Mouse (Mus musculus) hindbrain, embryonic 12.5 days (tissue): ENCODE measurements around the gene Hirip3. TPM values are rescaled to one million over a fixed set of nuclear protein-coding genes. Genes with fewer than 3 reads are reported as not detected.

Experiments used
- ATAC-seq: fragments of 200-750 bp; cut with Nextera tagmentation; 2 replicates; pipeline ENCODE4 v1.8.0; 2017; ENCODE audit warnings: moderate TSS enrichment; ENCODE audit not compliant: low FRiP score
- H3K27ac ChIP-seq: fragments of 300-500 bp; sonication (generic); 2 replicates; pipeline ENCODE4 v1.5.1; 2016; ENCODE audit warnings: mild to moderate bottlenecking
- H3K27me3 ChIP-seq: fragments of 300-500 bp; sonication (generic); 2 replicates; pipeline ENCODE4 v1.6.1; 2016; ENCODE audit warnings: mild to moderate bottlenecking
- H3K36me3 ChIP-seq: fragments of 300-500 bp; sonication (generic); 2 replicates; pipeline ENCODE4 v1.6.1; 2016; ENCODE audit warnings: mild to moderate bottlenecking
- H3K4me1 ChIP-seq: fragments of 300-500 bp; sonication (generic); 2 replicates; pipeline ENCODE4 v1.6.1; 2016
- H3K4me2 ChIP-seq: fragments of 300-500 bp; sonication (generic); replicated peaks from 2 replicates; pipeline ENCODE4 v1.6.1; 2016; ENCODE audit warnings: mild to moderate bottlenecking
- H3K4me3 ChIP-seq: fragments of 300-500 bp; sonication (generic); 2 replicates; pipeline ENCODE4 v1.5.1; 2016; ENCODE audit warnings: mild to moderate bottlenecking
- H3K9ac ChIP-seq: fragments of 300-500 bp; sonication (generic); 2 replicates; pipeline ENCODE4 v1.6.1; 2016; ENCODE audit warnings: mild to moderate bottlenecking, moderate library complexity
- H3K9me3 ChIP-seq: fragments of 300-500 bp; sonication (generic); replicated peaks from 2 replicates; pipeline ENCODE4 v1.6.1; 2016; ENCODE audit warnings: mild to moderate bottlenecking
- WGBS: fragments of 180-500 bp; shearing (Covaris S2); methylation state at CpG from one replicate; pipeline ENCODE4 v1.1.7; 2016; 5-methylcytosine and 5-hydroxymethylcytosine counted together
- polyA plus RNA-seq: library from polyadenylated mRNA; unstranded; fragments of >200 nt; fragmentation: Nextera tagmentation; extraction: Ambion mirVana; gene quantifications from 2 replicates; pipeline ENCODE4 v1.2.1, GENCODE M21; 2016

Gene Hirip3
- polyA plus RNA-seq = 30.5 and 35.4 TPM in 2 replicates

DNA sequence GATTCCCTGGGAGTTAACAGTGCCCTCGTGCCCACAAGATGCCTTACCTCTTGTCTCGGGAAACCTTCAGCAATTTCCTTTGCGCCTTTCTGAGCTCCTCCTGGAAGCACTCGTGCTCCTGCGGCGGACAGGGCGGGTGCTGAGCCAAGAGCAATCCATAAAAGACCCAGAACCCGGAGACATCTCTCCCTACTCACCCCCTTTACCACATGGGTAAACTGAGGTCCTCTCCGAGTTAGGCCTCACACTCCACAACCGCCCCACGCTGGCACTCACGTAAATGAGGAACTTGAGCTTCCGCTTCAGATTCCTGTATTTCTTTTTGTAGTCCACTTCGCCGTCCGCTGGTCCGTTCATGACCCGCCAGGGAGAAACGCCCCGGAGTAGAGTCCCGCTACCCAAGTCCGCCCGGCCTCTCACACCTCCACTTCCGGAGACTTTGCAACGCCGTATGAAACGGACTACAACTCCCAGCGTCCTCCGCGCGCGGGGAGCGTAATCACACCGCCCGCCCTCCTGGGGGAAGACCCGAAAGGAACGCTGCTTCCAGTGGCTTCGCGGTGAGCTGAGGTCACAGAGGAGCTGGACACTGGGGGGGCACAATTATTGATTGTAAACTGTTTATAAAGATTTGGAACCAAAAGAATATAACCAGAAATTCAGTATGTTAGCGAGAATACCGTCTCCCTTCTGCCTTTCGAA lies at the start of gene Hirip3:
Gene Hirip3, plus strand, starts transcription at position 544 of the 702 bp plus-strand sequence.
- H3K9ac ChIP-seq = peak within 1 kb of the TSS; percentile 72
- 3% methylated on average over 42 of the region's 42 CpGs for WGBS
- ATAC-seq = peak; percentile 90
- peaks cover 55% of the 10 kb centered on the region for H3K36me3 ChIP-seq
- H3K27ac ChIP-seq = peak within 1 kb of the TSS; percentile 77
- H3K9me3 ChIP-seq = no peaks in the 10 kb centered on the region
- H3K27me3 ChIP-seq = no peaks in the 10 kb centered on the region
- H3K4me3 ChIP-seq = peak within 1 kb of the TSS; percentile 63
- peak within 1 kb of the TSS; percentile 81 for H3K4me2 ChIP-seq
- peaks cover 29% of the 10 kb centered on the region for H3K4me1 ChIP-seq

DNA sequence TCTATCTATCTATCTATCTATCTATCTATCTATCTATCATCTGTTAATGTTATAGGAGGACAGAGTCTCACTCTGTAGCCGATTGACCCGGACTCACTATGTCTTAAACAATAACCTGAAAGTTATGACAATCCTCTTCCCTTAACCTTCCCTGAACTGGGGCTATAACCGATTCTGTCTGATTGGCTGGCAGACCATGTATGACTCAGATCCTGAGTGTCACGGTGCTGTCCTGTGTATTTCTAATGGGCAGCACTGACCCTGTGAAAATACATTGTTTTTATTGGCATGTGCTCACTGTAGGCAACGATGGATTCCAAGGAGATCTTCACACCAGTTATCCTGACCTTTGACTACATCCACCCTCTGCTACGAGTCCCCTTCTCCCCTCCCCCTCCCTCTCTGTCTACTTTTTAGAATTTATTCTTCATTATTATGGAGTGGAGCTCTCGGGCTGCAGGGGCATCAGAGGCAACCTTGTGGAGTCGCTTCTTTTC lies 46.0 kb upstream of the Hirip3 start:
- H3K4me2 ChIP-seq = no peak overlapping the region
- 52% methylated on average over 8 of the region's 8 CpGs for WGBS
- no peak overlapping the region for H3K4me3 ChIP-seq
- no peak for ATAC-seq
- no peak overlapping the region for H3K9ac ChIP-seq
- no peaks in the 10 kb centered on the region for H3K36me3 ChIP-seq
- H3K9me3 ChIP-seq = no peaks in the 10 kb centered on the region
- no peaks in the 10 kb centered on the region for H3K27me3 ChIP-seq
- no peak overlapping the region for H3K27ac ChIP-seq
- no peaks in the 10 kb centered on the region for H3K4me1 ChIP-seq

DNA sequence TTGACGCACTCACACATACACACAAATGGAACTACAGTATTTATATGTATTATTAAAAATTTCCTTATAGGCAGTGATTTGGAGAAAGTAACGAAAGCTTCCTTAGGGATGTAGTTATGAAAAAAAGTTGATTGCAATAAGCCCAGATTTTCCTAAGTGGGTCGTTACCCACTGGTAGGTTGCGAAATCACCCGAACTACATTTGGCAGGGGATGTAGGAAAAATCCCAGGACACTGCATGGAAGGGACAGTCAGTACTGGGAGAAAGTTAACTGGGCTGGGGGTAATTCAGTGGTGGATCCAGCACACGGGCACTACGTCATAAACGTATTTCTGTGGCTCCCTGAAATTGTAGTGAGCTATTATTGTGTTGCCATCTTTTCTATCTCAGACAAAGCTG lies 45.3 kb upstream of the Hirip3 start:
- no peaks in the 10 kb centered on the region for H3K4me1 ChIP-seq
- no peaks in the 10 kb centered on the region for H3K36me3 ChIP-seq
- H3K4me2 ChIP-seq = no peak overlapping the region
- 88% methylated on average over 8 of the region's 8 CpGs for WGBS
- H3K9me3 ChIP-seq = no peaks in the 10 kb centered on the region
- H3K27me3 ChIP-seq = no peaks in the 10 kb centered on the region
- H3K9ac ChIP-seq = no peak overlapping the region
- no peak overlapping the region for H3K4me3 ChIP-seq
- no peak overlapping the region for H3K27ac ChIP-seq
- ATAC-seq = no peak

DNA sequence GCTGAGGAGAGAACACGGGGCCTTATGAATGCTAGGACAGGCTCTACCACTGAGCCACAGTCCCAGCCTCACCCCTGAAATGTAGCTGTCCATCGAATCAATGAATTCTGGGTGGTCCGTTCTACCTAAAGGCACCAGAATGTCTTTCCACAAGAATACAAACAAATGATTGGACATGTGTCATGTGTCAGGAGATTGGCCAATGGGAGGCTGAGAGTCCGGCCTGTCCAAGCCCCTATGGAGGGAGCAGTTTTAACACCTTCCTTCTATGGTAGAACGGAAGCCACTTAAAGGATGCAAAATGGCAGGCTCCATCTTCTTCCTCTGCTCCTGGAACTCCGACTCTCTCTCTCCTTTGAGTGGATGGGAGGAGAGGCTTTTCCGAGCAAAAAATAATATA lies 44.2 kb upstream of the Hirip3 start:
- Histone ChIP-seq H3K9ac (no peak overlapping the region), H3K27me3 (peaks cover 5% of the 10 kb centered on the region; the same call in 1 of the 2 replicates), H3K27ac (no peak overlapping the region), H3K36me3 (no peaks in the 10 kb centered on the region), H3K9me3 (no peaks in the 10 kb centered on the region), H3K4me3 (no peak overlapping the region), H3K4me1 (peaks cover 7% of the 10 kb centered on the region), H3K4me2 (no peak overlapping the region)
- ATAC-seq = no peak
- 90% methylated on average over 7 of the region's 7 CpGs for WGBS

DNA sequence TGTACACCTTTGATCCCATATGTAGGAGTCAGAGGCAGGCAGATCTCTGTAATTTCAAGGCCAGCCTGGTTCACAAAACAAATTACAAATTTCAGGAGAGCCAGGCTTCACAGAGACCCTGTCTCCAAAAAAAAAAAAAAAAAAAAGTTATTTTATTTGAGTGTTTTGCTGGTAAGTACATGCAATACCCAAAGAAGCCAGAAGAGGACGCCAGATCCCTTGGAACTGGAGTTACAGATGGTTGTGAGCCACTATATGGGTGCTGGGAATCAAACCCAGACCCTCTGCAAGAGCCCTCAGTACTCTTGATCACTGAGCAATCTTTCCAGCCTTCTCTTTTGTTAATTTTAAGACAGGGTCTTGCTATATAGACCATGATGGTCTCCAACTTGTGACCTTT lies 43.0 kb upstream of the Hirip3 start:
- H3K4me1 ChIP-seq = peaks cover 12% of the 10 kb centered on the region
- no peak overlapping the region for H3K27ac ChIP-seq
- no peak overlapping the region for H3K9ac ChIP-seq
- H3K36me3 ChIP-seq = no peaks in the 10 kb centered on the region
- H3K27me3 ChIP-seq = peaks cover 8% of the 10 kb centered on the region; the same call in 1 of the 2 replicates
- 41% methylated on average over 1 of the region's 1 CpGs for WGBS
- H3K4me3 ChIP-seq = no peak overlapping the region
- no peak overlapping the region for H3K4me2 ChIP-seq
- no peaks in the 10 kb centered on the region for H3K9me3 ChIP-seq
- no peak for ATAC-seq

DNA sequence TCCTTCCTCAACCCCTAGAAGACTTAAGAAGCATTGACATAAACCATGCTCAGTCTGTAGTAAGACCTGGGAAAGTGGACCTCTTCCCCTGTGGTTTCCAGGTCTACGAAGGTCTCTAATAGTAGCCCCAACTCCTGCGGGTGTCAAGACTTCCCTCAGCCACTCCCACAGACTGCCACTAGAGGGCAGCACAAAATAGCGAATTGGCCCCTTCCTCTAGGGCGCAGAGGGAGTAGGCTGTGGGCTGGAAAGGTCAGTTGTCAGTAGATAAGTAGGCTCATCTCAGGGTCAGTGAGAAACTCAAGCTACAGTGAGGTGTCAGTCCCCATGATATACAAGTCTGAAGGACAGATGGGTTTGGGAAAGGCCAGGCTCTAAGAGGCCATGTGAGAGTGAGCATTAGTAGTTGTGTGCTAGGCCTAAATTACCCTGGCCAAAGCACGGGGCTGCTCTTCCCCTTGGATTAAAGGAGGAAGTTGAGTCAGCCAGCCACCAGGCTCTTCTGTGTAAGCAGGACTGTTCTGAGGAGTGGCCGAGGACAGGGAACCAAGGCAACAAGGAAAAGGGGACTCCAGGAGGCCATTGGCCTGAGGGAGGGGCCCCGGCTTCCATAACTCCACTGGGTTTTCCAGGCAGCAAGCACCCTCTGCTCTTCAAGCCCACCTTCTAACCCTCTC lies 39.8 kb upstream of the Hirip3 start:
- WGBS = 23% methylated on average over 7 of the region's 7 CpGs
- Histone ChIP-seq H3K36me3 (no peaks in the 10 kb centered on the region), H3K27me3 (peaks cover 25% of the 10 kb centered on the region), H3K27ac (peak overlapping the region; percentile 91), H3K4me1 (peaks cover 26% of the 10 kb centered on the region), H3K4me2 (peak overlapping the region; percentile 71), H3K4me3 (peak overlapping the region; percentile 59; the same call in 1 of the 2 replicates), H3K9me3 (no peaks in the 10 kb centered on the region), H3K9ac (peak overlapping the region; percentile 84; the same call in 1 of the 2 replicates)
- ATAC-seq = peak; percentile 13; the same call in 1 of the 2 replicates

DNA sequence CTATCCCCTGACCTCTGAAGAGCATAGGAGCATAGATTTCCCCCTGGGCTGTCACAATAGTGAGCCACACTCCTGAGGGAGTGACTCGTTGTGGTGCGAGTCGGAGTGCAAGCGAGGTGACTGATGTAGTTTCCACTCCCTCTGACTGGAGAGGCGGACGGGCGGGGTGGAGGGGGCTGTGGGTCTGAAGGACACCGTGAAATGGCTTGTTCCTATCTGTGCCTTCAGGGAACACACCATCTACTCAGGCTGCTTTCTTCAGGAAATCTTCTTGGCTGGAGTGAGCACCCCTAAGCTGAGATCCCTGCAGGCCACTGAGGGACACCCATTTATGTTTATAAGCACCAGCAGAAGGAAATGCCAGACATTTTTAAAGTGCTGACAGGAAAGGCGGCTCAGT lies 39.0 kb upstream of the Hirip3 start:
- Histone ChIP-seq H3K4me1 (peaks cover 26% of the 10 kb centered on the region), H3K9ac (peak overlapping the region; percentile 84), H3K4me3 (peak overlapping the region; percentile 59), H3K4me2 (peak overlapping the region; percentile 71), H3K9me3 (no peaks in the 10 kb centered on the region), H3K27ac (peak overlapping the region; percentile 91), H3K27me3 (peaks cover 25% of the 10 kb centered on the region), H3K36me3 (no peaks in the 10 kb centered on the region)
- 5% methylated on average over 9 of the region's 9 CpGs for WGBS
- ATAC-seq = peak; percentile 45

DNA sequence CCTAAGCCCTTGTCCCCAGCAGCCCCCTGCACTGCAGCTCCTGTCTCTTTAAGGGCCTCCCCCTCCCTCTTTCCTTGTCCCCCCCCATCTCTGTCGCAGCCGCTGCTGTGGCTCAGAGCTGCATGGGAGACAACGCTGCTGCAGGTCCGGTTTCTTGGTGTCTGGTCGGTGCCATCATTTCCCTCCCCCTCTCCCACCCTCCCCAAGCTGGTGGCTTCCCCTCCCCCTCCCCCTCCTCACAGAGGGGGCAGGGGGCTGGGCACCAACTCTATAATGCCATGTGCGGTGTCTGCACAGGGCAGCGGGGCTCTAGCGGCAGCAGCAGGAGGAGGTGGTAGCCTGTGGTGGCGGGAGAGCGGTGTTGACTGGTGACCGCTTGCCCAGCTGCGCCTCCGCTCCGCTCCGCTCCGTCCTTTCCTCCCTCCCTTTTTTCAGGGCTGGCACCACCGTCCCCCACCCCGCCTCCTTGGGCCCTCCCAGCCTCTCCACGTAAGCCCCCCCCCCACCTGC lies 38.5 kb upstream of the Hirip3 start:
- Histone ChIP-seq H3K36me3 (no peaks in the 10 kb centered on the region), H3K27ac (peak overlapping the region; percentile 91), H3K4me1 (peaks cover 26% of the 10 kb centered on the region), H3K4me3 (peak overlapping the region; percentile 59), H3K4me2 (peak overlapping the region; percentile 71), H3K27me3 (peaks cover 25% of the 10 kb centered on the region), H3K9ac (peak overlapping the region; percentile 84), H3K9me3 (no peaks in the 10 kb centered on the region)
- 1% methylated on average over 14 of the region's 19 CpGs for WGBS
- peak; percentile 77 for ATAC-seq

DNA sequence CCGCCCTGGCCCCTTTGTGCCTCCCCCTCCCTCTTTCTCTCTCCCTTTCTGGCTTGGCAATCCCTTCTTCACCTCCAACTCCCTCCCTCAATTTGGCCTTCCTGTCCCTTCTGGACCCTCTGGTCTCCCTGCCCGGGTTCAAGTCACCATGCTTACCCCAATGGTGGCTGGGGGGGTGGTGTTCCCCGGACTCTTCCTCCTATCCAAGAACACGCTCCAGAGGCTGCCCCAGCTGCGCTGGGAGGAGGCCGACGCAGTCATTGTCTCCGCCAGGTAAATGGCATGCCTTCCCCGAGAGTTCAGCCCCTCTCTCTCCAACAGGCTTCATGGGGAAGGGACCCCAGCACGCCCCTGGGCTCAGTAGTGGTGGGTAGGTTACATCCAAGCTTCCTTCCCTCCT lies 37.8 kb upstream of the Hirip3 start:
- 10% methylated on average over 10 of the region's 10 CpGs for WGBS
- Histone ChIP-seq H3K27ac (peak overlapping the region; percentile 91), H3K4me3 (peak overlapping the region; percentile 59), H3K9ac (peak overlapping the region; percentile 84), H3K4me1 (peaks cover 26% of the 10 kb centered on the region), H3K27me3 (peaks cover 25% of the 10 kb centered on the region), H3K9me3 (no peaks in the 10 kb centered on the region), H3K4me2 (peak overlapping the region; percentile 71), H3K36me3 (no peaks in the 10 kb centered on the region)
- peak; percentile 12; the same call in 1 of the 2 replicates for ATAC-seq

DNA sequence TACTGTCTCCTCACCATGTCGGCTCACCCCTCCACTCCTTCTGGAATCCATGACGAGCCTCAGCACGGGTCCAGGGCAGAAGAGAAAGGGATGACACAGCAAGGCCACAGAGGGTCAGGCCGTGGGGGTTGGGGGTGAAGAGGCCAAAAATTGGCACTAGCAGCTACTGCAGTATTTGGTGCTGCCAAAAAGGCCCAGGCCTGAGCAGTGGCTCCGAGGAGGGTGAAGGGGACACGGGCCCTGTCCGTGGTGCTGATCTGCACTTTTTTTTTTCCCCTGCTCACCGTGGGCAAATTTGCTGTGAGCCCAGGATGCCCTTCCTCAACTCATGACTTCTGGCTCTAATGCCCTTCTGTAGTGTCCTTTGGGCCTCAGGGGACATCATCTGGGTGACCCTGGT lies 36.4 kb upstream of the Hirip3 start:
- Histone ChIP-seq H3K4me3 (0 out of 2 replicates have a peak overlapping the region, but pooled peaks have one; percentile 59), H3K27me3 (peaks cover 25% of the 10 kb centered on the region), H3K4me2 (peak overlapping the region; percentile 71), H3K27ac (no peak overlapping the region), H3K9ac (0 out of 2 replicates have a peak overlapping the region, but pooled peaks have one; percentile 14), H3K9me3 (no peaks in the 10 kb centered on the region), H3K36me3 (no peaks in the 10 kb centered on the region), H3K4me1 (peaks cover 38% of the 10 kb centered on the region)
- WGBS = 24% methylated on average over 8 of the region's 8 CpGs
- ATAC-seq = no peak

DNA sequence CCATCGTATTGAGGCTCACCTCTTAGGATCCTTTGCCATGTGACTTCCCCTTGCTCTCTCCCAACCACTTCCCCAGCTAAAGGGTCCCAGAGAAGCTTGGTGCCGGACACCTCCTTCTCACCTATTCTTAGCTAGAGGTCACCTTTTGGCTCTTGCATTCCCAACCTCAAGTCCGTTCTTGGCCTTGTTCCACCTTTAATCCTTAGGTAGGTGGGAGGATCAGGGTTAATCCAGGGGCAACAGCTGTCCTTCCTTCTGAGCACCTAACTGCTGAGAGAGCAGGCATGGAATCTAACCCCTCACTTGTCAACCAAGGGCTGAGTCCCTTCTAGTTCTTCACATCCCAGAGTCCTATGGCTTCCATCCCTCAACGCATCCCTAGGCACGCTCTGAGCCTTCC lies 35.8 kb upstream of the Hirip3 start:
- H3K27ac ChIP-seq = no peak overlapping the region
- H3K4me2 ChIP-seq = peak overlapping the region; percentile 71; the same call in 1 of the 2 replicates
- WGBS = 78% methylated on average over 5 of the region's 5 CpGs
- no peak for ATAC-seq
- H3K4me1 ChIP-seq = peaks cover 38% of the 10 kb centered on the region
- H3K36me3 ChIP-seq = no peaks in the 10 kb centered on the region
- H3K4me3 ChIP-seq = no peak overlapping the region
- no peaks in the 10 kb centered on the region for H3K9me3 ChIP-seq
- H3K9ac ChIP-seq = no peak overlapping the region
- H3K27me3 ChIP-seq = peaks cover 25% of the 10 kb centered on the region

DNA sequence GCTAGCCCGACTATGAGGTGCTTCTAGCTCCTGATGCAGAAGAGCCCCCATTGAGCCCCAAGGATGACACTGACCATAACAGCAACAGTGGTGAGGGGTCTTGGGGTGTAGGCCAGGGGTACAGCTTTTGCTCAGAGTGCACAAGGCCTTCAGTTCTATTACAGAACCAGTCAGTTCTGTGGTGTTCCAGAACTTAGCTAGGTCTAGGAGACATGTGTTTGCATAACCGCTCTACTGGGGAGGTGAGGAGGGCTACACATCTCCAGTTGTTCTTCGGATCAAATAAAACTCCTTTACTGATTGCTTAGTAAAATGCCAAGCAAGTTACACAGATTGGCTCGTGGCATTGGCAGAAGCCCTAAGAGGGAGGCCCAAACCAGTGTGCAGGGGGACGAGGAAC lies 30.2 kb upstream of the Hirip3 start, which contains the start of gene 4930451I11Rik:
Gene 4930451I11Rik, minus strand, starts transcription at position 101 of the 400 bp plus-strand sequence.
- peak; percentile 19; the same call in 1 of the 2 replicates for ATAC-seq
- no peaks in the 10 kb centered on the region for H3K36me3 ChIP-seq
- peaks cover 22% of the 10 kb centered on the region for H3K4me1 ChIP-seq
- WGBS = 59% methylated on average over 5 of the region's 5 CpGs
- no peaks in the 10 kb centered on the region; the same call in 1 of the 2 replicates for H3K27me3 ChIP-seq
- H3K4me3 ChIP-seq = peak within 1 kb of the TSS; percentile 27
- H3K9ac ChIP-seq = 0 out of 2 replicates have a peak within 1 kb of the TSS, but pooled peaks have one; percentile 15
- no peak within 1 kb of the TSS for H3K27ac ChIP-seq
- peak within 1 kb of the TSS; percentile 53 for H3K4me2 ChIP-seq
- no peaks in the 10 kb centered on the region for H3K9me3 ChIP-seq
